Mouse (Mus musculus): Measurements from ENCODE around the gene Spag9.

- peak; percentile 25; the same call in 1 of the 2 replicates for TF ChIP-seq ZMIZ1 (IDR thresholded peaks at IDR 0.05; ENCODE audit: low read depth, low read length)
- TF ChIP-seq HCFC1 (IDR thresholded peaks at IDR 0.05; ENCODE audit: low read depth, low read length) = no peak
- no peak for TF ChIP-seq ETS1 (conservative IDR thresholded peaks at IDR 0.05; ENCODE audit: low read depth, low read length)
- TF ChIP-seq CTCF (conservative IDR thresholded peaks at IDR 0.05 in 1 of 2, IDR thresholded peaks at IDR 0.05 in 1 of 2; ENCODE audit: low read depth in 2 of 2, low read length in 2 of 2) = no peak
- no peak for TF ChIP-seq TCF12 (IDR thresholded peaks at IDR 0.05; ENCODE audit: low read depth, low read length)
- TF ChIP-seq POLR2A (IDR thresholded peaks at IDR 0.05; ENCODE audit: low read depth, low read length) = peak; percentile 31; the same call in 1 of the 2 replicates
- no peak for TF ChIP-seq MXI1 (IDR thresholded peaks at IDR 0.05; ENCODE audit: low read depth, low read length)
- no peak for TF ChIP-seq MYC (IDR thresholded peaks at IDR 0.05; ENCODE audit: low read depth, low read length)
- TF ChIP-seq SMC3 (IDR thresholded peaks at IDR 0.05; ENCODE audit: low read depth, low read length) = no peak
- TF ChIP-seq RCOR1 (conservative IDR thresholded peaks at IDR 0.05; ENCODE audit: low read depth, low read length) = no peak
- TF ChIP-seq PAX5 (IDR thresholded peaks at IDR 0.05; ENCODE audit: low read length) = no peak
- no peak for TF ChIP-seq EP300 (IDR thresholded peaks at IDR 0.05; ENCODE audit: low read length)
Measured at GRCm38 (mm10) chr11:93952376-93952775, 43.5 kb upstream of the Spag9 start.

Data from CH12.LX (cell line).